Mouse (Mus musculus): ENCODE results near the gene Iqgap2. TPM values are rescaled to one million over a fixed set of nuclear protein-coding genes. Genes with fewer than 3 reads are reported as not detected.

Iqgap2 gene
- polyA plus RNA-seq, 1 experiment, result 2.8 TPM

DNA sequence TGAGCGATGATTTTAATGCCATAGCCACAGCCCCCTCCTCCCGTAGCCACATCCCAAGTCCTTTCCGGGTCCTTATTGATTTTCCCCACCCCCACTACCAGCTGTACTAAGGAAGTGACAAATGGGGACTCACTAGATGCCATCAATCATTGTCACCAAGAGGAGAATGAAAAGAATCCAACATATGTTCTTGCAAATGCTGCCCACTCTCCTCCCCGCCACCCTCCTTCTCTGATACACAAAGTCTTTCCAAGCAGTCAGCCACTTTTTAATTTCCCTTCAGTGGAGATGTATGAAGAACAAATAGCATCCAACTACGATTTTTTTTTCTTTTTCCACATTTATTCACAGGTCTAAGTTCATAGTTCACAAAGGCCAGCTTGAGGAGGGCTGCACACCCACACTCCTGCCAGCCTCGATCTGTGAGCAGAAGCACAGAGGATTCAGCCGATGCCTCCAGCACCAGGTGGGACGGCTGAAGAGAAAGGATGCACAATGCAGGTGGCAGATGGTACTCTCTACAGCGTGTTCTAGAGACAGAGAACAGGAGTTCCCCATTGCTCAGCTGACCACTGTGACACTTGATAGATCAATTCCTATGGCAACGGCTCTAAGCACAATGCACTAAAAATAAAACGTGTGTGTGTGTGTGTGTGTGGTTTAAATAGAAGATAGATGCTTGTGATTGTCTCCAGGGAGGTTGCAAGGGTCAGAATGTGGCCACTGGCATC is 116.6 kb downstream of the Iqgap2 start:
- no peak for TF ChIP-seq GATA1 (IDR thresholded peaks at IDR 0.05; ENCODE audit: borderline replicate concordance, low read length)
- no peak for TF ChIP-seq FLI1 (IDR thresholded peaks at IDR 0.05; ENCODE audit: low read length)

DNA sequence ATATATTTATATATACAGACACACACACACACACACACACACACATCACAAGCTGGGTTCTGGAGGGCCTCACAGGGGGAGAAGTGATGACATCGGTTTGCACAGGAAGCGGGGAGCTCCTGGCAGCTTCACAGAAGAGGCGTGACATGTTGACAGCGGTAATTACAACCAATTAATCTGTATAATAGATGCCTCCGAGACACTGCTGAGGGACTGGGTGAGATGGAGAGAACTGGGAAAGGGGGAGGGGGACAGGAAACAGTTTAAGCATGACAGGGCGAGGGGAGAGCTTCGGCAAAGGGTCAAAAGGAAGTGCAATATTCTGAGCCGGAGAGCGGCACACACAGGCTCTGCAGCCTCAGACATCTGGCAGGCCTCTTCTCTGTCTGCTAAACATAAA is 126.7 kb downstream of the Iqgap2 start:
- H3K4me1 ChIP-seq, result peaks cover 19% of the 10 kb centered on the region
- H3K27me3 ChIP-seq (replicated peaks), result no peaks in the 10 kb centered on the region
- H3K4me3 ChIP-seq (replicated peaks), result peak overlapping the region; percentile 81
- no peaks in the 10 kb centered on the region for H3K9me3 ChIP-seq
- no peaks in the 10 kb centered on the region for H3K36me3 ChIP-seq (replicated peaks; ENCODE audit: low read length)
- TF ChIP-seq GATA1 (IDR thresholded peaks at IDR 0.05; ENCODE audit: borderline replicate concordance, low read length) (no peak), FLI1 (IDR thresholded peaks at IDR 0.05; ENCODE audit: low read length) (no peak)

More for the DNA sequence above, 116.6 kb downstream of the Iqgap2 start:
- no peaks in the 10 kb centered on the region for H3K36me3 ChIP-seq (replicated peaks; ENCODE audit: low read length)
- no peaks in the 10 kb centered on the region for H3K27me3 ChIP-seq (replicated peaks)
- H3K4me3 ChIP-seq (replicated peaks), result no peak overlapping the region
- peaks cover 22% of the 10 kb centered on the region for H3K4me1 ChIP-seq
- no peaks in the 10 kb centered on the region for H3K9me3 ChIP-seq

DNA sequence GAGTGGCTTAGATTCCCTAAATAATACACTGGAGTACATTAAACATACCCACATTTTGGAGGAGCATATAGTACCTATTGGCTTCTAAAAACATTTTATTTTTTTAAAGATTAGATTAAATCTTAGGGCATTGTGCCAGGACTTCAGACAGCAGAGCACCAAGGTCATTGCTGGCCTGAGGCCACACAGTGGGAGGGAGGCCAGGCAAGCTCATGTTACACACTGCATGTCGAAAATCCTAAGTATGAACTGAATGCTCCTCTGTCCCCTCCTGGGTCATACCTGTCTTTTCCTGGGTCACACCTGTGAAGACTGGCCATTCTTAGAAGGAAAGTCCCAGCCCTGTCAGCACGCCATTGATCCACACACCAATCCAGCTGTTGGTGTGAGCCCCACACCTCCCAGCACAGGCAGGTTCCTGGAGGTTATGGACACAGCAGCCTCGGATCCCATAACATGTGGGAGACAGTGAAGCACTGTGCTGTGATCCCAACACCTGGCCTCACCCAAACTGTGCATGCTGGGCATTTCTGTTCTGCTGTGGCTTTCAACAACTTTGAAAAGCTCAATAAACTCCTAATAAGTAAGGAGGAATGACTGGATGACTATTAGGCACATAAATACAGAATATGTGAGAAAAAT is 127.7 kb downstream of the Iqgap2 start:
- no peak overlapping the region for H3K4me3 ChIP-seq (replicated peaks)

DNA sequence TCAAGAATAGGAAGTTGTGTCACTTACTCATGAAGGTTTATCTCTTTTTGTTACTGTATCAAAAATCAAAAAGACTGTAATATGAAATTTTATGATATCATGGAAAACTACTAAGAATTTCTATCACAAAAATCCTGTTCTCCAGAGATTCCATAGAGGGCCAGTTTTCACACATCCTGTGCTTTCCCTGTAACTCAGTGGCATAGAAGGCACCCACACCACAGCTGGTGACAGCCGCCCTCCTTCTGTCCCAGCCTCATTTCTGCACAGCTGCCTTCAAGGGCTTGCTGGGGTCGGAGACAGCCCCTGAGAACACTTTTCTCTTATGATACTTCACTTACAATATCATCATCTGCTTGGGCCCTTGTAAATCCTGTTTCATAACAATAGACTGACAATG is 131.9 kb downstream of the Iqgap2 start:
- Histone ChIP-seq H3K4me3 (replicated peaks) (no peak overlapping the region), H3K36me3 (replicated peaks; ENCODE audit: low read length) (no peaks in the 10 kb centered on the region), H3K9me3 (no peaks in the 10 kb centered on the region), H3K27me3 (replicated peaks) (no peaks in the 10 kb centered on the region), H3K4me1 (peaks cover 9% of the 10 kb centered on the region)
- TF ChIP-seq FLI1 (IDR thresholded peaks at IDR 0.05; ENCODE audit: low read length) (no peak), GATA1 (IDR thresholded peaks at IDR 0.05; ENCODE audit: borderline replicate concordance, low read length) (no peak)

More for the DNA sequence above, 127.7 kb downstream of the Iqgap2 start:
- Histone ChIP-seq H3K9me3 (no peaks in the 10 kb centered on the region), H3K4me1 (peaks cover 19% of the 10 kb centered on the region), H3K27me3 (replicated peaks) (no peaks in the 10 kb centered on the region), H3K36me3 (replicated peaks; ENCODE audit: low read length) (no peaks in the 10 kb centered on the region)
- TF ChIP-seq GATA1 (IDR thresholded peaks at IDR 0.05; ENCODE audit: borderline replicate concordance, low read length) (no peak), FLI1 (IDR thresholded peaks at IDR 0.05; ENCODE audit: low read length) (no peak)

DNA sequence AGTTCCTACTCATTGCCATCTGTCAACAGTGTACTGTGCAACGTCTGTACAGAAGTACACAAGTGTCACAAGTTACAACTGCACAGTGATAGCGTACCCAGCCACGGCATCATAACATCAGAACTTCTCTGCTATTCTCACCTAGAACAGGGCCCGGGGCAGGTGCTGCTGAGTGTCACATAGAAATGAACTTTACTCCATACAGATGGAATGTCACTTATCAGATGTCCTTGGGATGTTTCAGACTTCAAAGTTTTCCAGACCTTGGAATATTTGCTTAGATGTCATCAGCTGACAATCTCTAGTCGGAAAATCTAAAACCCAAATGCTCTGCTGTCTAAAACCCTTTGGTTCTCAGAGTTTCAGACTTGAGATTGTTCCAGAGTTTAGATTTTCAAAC is 137.4 kb downstream of the Iqgap2 start:
- no peak overlapping the region for H3K4me3 ChIP-seq (replicated peaks)
- TF ChIP-seq GATA1 (IDR thresholded peaks at IDR 0.05; ENCODE audit: borderline replicate concordance, low read length) (no peak), FLI1 (IDR thresholded peaks at IDR 0.05; ENCODE audit: low read length) (no peak)
- H3K9me3 ChIP-seq, result 0 out of 2 replicates have a peak, but pooled peaks cover 3% of the 10 kb centered on the region
- H3K36me3 ChIP-seq (replicated peaks; ENCODE audit: low read length), result no peaks in the 10 kb centered on the region
- no peaks in the 10 kb centered on the region for H3K27me3 ChIP-seq (replicated peaks)
- peaks cover 3% of the 10 kb centered on the region; the same call in 1 of the 2 replicates for H3K4me1 ChIP-seq

DNA sequence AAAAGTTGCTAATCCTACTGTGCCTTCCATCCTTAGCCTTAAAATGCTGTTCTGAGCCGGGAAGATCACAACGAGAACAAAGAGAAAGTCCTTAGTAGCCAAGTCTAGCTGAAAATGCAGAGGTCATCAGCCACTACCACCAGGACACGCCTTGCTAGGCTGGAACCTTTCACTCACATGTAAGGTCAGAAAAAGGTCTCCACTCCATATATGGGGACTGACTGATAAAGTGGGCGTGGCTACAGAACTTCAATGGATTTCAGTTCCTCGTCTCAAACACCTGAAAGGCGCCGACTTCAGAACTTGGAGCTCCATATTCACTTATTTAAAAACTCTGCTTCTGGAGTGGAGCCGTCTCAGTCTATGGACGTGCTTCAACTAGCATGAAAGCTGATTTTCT is 139.3 kb downstream of the Iqgap2 start:
- no peak for TF ChIP-seq GATA1 (IDR thresholded peaks at IDR 0.05; ENCODE audit: borderline replicate concordance, low read length)
- TF ChIP-seq FLI1 (IDR thresholded peaks at IDR 0.05; ENCODE audit: low read length), result no peak
- Histone ChIP-seq H3K36me3 (replicated peaks; ENCODE audit: low read length) (no peaks in the 10 kb centered on the region), H3K4me3 (replicated peaks) (no peak overlapping the region), H3K9me3 (0 out of 2 replicates have a peak, but pooled peaks cover 3% of the 10 kb centered on the region), H3K4me1 (peaks cover 3% of the 10 kb centered on the region; the same call in 1 of the 2 replicates), H3K27me3 (replicated peaks) (no peaks in the 10 kb centered on the region)

DNA sequence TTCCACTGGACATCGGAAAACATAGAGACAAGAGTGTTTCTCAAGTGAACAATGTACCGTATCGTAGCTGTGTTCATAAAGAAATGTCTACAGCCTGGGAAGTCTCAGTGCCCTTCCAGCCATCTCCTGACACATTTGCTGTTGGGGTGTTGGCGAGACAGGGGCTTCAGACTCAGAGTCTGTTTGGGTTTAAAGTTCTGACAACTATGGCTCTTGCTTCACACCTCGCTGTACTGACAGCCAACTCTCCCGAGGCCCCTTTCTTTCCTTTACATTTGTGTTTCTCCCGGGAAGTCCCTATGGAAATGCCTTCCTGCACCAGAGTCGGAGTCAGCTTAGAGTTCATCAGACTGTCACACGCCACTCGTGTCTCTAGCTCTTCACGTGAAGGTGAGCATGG is 144.2 kb downstream of the Iqgap2 start:
- Histone ChIP-seq H3K27me3 (replicated peaks) (no peaks in the 10 kb centered on the region), H3K4me3 (replicated peaks) (no peak overlapping the region), H3K4me1 (peaks cover 18% of the 10 kb centered on the region), H3K36me3 (replicated peaks; ENCODE audit: low read length) (peaks cover 6% of the 10 kb centered on the region), H3K9me3 (no peaks in the 10 kb centered on the region)
- no peak for TF ChIP-seq GATA1 (IDR thresholded peaks at IDR 0.05; ENCODE audit: borderline replicate concordance, low read length)

DNA sequence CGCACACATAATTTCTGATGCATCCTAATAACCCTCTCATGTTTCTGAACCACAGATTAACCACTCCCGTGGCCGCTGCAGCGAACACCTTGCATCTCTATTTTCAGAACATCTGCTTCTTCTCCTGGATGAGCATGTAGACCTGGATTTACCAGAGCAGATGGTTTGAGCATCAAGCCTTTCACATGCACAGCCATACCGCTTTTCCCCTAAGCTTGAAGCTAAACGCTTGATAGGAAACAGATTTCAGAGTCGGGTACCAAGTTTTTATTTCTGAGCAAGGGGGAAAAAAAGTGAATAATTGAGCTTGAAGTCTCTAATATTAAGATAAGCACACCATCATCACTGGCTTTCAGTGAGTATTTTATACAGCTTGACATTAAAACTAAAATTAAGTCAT is 144.6 kb downstream of the Iqgap2 start:
- Histone ChIP-seq H3K36me3 (replicated peaks; ENCODE audit: low read length) (peaks cover 6% of the 10 kb centered on the region), H3K27me3 (replicated peaks) (no peaks in the 10 kb centered on the region), H3K9me3 (no peaks in the 10 kb centered on the region), H3K4me3 (replicated peaks) (no peak overlapping the region), H3K4me1 (peaks cover 19% of the 10 kb centered on the region)
- TF ChIP-seq FLI1 (IDR thresholded peaks at IDR 0.05; ENCODE audit: low read length) (no peak), GATA1 (IDR thresholded peaks at IDR 0.05; ENCODE audit: borderline replicate concordance, low read length) (no peak)

DNA sequence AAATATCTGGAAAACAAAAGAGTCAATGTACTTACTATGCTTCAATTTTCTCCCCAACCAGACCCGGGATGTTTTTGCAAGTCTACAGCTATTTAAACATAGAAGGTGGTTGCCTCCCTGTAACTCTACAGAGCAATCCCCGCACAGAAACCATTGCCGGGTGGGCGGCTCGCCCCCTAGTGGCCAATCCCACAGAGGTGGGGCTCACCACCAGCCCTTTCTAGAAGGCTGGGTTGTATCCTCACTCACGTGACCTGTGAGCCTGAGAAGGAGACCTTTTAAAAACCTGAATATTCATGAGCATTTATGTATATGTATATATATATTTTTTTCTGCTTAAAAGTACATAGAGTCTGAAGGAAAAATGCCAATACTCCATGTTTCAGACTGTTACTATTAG is 145.2 kb downstream of the Iqgap2 start:
- no peaks in the 10 kb centered on the region for H3K27me3 ChIP-seq (replicated peaks)
- H3K36me3 ChIP-seq (replicated peaks; ENCODE audit: low read length), result peaks cover 6% of the 10 kb centered on the region
- H3K9me3 ChIP-seq, result no peaks in the 10 kb centered on the region
- TF ChIP-seq FLI1 (IDR thresholded peaks at IDR 0.05; ENCODE audit: low read length) (no peak), GATA1 (IDR thresholded peaks at IDR 0.05; ENCODE audit: borderline replicate concordance, low read length) (no peak)
- no peak overlapping the region for H3K4me3 ChIP-seq (replicated peaks)
- H3K4me1 ChIP-seq, result peaks cover 25% of the 10 kb centered on the region

DNA sequence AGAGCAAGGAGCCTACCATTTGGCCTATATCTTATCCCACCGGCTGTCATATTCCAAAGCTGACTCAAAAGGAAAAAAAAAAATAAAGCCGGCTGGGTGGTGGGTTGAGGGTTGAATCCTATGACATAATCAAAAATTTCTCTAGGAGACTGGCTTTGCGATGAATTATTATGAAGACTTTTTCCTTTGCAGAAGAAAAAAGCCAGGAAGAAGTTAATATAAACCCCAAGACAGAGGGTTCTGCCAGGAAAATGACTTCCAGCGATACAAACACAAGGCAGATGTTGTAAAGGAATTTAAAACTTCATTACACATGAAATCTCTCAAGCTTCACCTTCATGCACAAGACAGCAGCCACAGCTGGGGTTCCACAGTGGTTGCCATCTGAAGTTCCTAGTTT is 146.3 kb downstream of the Iqgap2 start:
- TF ChIP-seq FLI1 (IDR thresholded peaks at IDR 0.05; ENCODE audit: low read length) (no peak), GATA1 (IDR thresholded peaks at IDR 0.05; ENCODE audit: borderline replicate concordance, low read length) (no peak)
- no peak overlapping the region for H3K4me3 ChIP-seq (replicated peaks)
- H3K4me1 ChIP-seq, result peaks cover 28% of the 10 kb centered on the region
- H3K9me3 ChIP-seq, result no peaks in the 10 kb centered on the region
- no peaks in the 10 kb centered on the region for H3K27me3 ChIP-seq (replicated peaks)
- peaks cover 6% of the 10 kb centered on the region for H3K36me3 ChIP-seq (replicated peaks; ENCODE audit: low read length)

Measured in megakaryocyte, embryonic 14.5 days (primary cell).